Mouse (Mus musculus) heart, adult 8-10 months (tissue): Measurements from ENCODE around the gene Gramd1c. TPM values are rescaled to one million over a fixed set of nuclear protein-coding genes. Genes with fewer than 3 reads are reported as not detected.
A peak's percentile ranks its signal among the peaks of the same experiment; 100 is the strongest.

Experiments
- DNase-seq: peaks from one replicate; pipeline ENCODE4 v3.0.0; 2022; ENCODE audit warnings: low spot score
- total RNA-seq, 4 experiments: library from RNA; stranded (reverse); gene quantifications; 2 replicates each; pipeline ENCODE4 v1.2.4; 2022

Gene Gramd1c
- total RNA-seq = under 1 TPM; 0.35 to 0.79 (median 0.62) TPM

DNA sequence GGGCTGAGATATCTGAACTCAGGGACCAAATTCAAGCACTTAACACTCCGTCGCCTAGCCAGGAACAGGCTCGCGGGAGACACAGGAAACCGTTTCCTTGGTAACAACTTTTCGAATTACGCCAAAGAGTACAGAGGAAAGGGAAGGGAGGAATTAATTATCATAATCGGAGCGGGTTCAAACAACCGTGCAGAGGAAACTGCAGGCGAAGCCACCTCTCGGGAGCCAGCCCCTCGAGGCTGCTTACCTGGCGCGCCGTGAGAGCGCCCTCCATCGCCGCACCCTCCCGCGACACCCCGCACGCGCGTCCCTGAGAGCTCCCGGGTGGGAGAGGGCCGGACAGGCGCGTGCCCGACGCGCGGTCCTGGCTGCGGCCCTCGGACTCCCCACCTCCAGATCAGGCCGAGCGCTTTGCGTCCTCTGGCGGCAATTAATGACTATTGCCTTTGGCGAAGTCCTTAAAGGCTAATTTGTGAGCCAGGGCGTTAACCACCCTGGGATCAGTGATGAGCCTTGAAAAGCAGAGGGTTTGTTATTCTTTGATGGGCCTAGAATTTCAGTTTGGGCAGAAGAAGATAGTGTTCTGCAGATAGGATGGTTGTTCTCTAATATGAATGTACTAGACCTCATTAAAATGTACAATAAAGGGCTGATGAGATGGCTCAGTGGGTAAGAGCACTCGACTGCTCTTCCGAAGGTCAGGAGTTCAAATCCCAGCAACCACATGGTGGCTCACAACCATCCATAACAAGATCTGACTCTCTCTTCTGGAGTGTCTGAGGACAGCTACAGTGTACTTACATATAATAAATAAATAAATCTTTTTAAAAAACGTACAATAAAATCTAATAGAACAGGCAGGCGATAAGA lies at the start of gene Gramd1c:
Gene Gramd1c (minus strand): TSS at position 321 of the 870 bp plus-strand sequence.
- DNase-seq = peak; percentile 59

DNA sequence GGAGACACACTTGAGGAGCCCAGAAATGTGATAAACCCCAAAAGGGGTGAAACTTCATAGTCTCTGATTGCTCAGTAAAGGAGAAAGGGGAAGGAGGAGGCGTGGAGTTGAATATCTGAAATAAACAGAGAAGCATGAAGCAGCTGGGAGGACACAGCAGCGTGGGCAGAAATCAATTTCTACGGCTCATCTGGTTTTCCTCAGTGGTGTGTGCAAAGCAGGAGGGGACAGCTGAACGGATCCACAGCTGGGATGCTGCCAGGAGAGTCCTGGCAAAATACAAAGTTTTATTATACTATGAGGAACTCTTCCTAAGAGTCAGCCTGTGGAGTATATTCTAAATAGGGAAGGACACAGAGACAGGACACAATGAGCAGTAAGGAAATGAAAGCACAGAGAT lies 45.9 kb upstream of the Gramd1c start:
- DNase-seq = no peak

DNA sequence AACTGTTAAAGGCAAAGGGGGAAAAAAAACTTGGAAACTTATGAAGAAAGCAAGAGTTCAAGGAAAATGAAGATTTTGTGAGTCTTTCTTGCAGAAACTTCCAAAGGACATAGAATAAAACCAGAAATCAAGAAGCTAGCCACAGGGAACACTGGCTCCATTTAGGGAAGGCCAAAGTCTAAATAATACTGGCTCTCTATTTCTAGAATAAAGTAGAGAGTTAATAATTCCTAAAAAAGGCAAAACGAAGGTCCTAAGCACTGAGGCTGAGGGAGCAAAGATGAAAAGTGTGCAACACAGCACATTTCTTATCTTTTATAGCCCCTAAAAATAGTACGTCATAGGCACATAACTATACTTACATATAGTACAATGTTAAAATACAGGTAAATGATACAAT lies 42.1 kb upstream of the Gramd1c start:
- no peak for DNase-seq

DNA sequence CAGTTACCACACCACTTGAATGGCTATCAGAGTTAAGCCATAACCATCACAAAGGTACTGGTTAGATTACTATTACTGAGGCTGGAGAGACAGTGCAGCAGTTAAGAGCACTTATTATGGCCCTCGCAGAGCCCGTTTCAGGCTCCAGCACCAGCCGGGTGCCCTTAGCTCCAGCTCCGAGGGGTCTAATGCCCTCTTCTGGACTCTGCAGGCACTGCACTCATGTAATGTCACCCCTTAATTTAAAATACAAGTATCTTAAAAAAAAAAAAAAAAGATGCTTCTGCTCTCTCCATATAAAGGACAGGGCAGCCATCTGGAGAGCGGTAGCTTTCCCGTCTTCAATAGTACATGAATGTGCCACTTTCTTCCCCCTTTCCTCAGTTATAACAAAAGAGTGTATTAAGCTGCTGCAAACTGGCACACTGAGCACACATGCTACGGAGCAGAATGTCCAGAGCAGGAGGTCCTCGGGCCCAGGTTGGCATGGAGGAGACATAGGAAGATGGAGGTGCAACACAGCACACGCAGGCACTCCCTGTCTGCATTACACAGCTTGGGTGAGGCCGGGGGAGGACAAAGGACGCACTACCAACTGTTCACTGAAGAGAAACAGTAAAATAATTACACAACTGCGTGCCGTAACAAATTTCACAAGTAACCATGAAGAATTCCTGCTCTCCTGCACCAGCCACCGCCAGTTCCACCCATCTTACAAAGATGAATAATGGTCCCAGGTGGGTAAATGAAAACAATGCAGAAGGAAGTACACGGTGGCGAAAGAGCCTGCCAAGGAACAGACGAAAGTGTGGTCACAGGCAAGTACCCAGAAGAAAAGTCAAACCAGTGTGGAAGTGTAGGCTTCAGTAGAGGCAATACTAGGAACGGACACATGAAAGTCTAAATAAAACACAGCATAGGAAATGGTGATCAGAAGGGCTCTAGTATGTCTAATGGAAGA lies 40.9 kb upstream of the Gramd1c start:
- DNase-seq = no peak

DNA sequence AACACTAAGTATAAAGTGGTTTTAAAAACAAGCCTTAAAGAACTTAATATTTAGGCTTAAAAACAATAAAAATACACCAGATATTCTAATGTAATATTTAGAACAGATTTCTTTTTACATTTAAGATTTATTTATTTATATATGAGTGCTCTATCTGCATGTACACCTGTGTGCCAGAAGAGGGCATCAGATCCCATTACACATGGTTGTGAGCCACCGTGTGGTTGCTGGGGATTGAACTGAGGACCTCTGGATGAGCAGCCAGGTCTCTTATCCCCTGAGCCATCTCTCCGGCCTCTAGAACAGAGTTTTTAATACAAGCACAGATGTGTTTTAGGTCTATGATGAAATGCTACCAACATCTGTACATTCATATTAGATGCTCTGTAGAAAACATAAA lies 39.8 kb upstream of the Gramd1c start:
- DNase-seq = no peak

DNA sequence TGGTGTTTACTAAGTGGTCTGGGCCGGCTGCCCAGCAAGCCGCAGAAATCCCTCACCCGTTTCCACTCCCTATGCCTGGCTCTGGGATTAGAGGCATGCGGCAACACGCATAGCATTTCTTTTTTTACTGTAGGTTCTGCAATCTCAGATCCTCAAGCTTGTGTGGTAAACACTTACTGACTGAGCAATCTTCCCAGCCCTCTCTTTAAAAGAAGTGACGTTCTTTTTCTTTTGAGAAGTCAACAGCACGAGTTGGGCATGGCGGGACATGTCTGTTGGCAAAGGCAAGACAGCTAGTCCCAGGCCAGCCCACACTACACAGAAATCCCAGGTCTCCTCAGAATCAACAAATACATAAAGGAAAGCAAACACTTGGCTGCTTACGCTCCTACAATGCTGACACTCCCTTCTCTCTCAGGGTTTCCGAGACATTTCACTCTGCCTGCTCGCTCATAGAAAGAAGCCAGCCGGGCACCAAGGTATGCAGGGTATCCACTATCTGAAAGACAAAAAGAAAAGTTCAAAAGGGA lies 38.1 kb upstream of the Gramd1c start:
- DNase-seq = no peak

DNA sequence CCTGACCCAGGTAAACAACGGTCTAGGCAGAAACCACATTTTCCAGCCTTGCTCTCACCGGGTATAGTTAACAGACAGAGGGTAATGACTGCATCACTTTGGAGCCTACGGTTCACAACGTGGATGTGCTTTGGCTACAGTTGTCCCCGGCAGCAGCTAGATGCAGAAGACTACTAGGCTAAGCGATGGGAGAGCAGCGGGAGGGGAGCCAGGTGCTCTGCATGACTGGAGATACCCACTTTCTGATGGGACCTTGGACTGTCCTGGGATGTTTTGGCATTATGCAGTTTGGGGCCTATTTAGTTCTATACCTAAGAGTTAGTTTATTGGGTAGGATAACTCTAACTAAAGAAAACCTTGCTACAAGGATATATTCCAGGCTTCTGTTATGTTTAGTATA lies 36.2 kb upstream of the Gramd1c start:
- DNase-seq = no peak

DNA sequence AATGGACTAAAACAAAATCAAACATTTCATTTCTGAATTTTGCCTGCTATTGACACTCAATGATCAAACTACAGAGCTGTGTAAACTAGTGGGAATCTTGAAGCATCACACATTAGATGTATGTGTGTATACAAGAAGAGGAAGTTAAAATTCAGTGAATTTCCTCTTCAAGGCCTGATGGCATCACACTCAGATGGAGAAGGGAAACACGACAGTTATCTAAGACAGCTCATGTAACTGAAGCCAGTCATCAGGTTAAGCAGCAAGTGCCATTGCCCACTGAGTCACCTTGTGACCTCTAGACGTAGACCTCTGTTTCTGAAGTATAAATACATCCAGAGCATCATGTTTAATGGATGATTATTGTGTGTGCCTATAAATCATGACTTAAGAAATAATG lies 24.5 kb upstream of the Gramd1c start:
- DNase-seq = no peak

DNA sequence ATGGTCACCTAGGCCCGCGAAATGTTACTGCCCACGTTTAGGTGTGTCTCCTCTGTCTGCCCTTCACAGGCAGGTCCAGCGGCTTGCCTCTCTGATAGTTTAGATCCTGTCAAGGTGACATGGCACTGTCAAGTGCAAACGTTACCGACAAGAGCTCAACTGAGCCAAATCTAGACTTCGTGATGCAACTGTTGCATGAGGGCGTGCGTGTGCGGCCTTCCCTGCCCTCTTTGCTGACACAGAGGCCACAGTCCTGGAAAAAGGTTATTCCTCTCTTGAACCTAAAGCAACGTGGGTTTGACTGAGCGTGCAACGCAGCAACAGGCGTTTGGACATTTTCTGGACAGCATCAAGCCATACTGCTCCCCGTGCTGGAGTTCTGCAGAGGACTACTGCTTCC lies 1.8 kb downstream of the Gramd1c start:
- no peak for DNase-seq

DNA sequence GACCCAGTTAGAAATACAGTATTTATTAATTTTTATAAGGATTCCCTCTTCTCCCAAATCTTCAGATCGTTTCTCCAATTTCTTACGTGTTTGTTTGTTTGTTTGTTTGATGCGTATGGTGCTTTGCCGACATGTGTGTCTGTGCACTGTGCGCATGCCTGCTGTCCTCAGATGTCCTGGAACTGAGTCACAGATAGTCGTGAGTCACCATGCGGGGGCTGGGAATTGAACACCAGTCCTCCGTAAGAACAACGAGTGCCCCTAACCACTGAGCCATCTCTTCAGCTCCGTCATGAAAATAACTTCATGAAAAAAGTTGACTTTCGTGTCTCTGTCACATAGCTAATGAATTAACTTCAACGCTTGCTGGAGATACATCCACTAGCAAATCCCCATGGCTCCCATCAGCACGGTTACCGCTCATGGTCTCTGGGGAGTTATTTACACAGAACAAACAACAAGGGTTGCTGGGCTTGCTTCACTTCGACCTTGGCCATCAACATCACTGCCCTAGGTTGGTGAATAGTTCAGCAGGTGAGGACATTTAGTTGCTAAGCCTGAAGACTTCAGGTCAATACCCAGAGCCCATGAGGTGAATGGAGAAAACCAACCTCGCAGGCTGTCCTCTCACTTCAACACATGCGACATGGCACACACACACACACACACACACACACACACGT lies 2.4 kb downstream of the Gramd1c start:
- no peak for DNase-seq

DNA sequence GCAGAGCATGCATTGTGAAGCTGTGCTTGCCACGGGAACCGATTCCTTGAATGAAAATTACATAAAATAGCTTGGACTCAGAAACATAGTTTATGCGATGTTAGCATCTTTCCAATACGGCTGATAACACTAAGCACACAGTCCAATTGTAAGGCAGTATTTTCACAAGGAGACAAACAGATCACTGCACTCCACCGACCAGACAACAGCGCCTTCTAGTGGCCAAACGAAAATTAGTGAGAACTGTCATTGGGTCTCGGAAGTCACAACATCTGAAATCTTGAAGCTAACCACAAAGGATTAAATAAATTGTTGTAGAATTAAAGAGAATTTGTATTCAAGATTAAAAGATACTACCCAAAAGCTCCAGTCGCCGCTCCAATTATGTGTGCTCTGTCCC lies 4.4 kb downstream of the Gramd1c start:
- peak; percentile 69 for DNase-seq

DNA sequence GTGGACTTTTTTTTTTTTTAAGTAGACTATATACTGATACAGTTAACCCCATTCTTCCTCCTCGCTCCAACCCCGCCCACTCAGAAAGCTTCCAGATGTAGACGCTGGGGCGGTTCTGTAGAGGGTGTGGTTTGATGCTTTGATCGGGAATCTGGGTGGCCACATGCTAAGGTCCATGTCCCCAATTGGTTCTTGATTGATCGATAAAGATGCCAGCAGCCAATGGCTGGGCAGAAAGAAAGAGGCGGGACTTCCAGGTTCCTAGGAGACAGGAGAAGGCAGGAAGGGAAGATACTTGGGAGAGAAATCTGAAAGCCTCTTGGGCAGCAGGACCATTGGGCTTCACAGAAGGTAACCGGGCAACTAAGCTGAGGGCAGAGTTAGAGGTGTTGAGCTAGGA lies 7.4 kb downstream of the Gramd1c start:
- DNase-seq = no peak

DNA sequence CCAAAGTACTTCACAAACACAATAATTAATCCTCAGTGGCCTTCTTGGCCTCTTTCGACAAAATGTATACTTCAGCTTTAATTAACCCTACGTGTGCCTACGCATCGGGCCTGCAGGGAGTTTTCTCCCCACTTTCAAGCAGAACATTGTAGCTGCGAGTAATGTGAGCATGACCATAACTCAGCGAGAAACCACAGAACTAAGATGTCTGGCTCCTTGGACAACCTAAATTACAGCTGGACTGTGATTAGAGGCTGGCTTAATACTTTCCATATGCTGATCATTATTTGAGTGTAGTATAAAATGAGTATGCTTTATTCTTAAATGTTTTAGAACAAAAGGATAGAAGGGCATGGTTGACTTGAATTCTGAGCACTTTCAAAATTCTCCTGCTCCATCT lies 9.9 kb downstream of the Gramd1c start:
- no peak for DNase-seq

DNA sequence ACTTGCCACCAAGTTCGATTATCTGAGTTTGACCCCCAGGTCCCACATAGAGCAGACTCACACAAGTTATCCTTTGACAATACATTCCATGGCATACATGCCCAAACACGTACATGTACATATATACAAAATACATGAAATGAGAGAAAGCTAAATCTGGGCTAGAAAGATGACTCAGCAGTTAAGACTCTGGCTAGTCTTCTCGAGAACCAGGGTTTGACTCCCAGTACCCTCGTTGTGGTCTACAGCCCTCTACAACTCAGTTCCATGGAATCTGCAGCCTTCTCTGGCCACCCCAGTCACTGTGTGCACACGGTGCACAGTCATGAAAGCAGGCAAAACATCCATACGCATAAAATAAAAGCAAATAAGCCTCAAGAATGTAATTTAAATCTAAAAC lies 10.8 kb downstream of the Gramd1c start:
- no peak for DNase-seq

DNA sequence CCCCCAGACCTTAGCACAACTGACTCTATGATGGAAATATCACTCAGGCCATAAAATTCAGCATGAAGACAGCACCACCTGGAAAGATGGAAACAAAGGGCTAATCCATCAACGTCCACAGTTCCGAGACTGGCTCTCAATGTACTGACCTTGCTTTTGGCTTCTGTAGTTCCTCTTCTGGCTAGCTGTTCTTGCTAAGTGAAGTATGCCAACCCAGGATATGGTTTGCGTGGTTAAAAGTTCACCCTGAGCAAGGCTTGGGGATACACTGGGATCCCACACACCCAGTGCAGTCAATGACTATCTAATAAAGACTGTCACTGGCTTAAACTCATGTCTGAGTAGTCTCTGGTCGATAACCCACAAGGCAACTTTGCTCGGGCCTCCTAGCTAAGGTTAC lies 13.0 kb downstream of the Gramd1c start:
- DNase-seq = no peak

DNA sequence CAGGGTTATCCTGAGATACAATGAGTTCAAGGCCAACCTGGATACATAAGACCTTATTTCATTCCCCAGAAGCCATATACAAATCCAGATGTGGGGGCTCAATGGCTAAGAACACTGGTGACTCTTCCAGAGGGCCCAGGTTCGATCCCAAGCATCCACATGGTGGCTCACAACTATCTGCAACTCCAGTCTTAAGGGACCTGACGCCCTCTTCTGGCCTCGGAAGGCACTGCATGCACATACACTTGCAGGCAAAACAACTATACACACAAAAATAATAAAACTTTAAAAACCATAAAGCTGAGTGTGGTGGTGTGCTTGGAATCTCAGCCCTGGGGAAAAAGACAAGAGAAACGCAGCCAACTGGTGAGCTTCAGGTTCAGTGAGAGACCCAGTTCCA lies 24.0 kb downstream of the Gramd1c start:
- DNase-seq = no peak

DNA sequence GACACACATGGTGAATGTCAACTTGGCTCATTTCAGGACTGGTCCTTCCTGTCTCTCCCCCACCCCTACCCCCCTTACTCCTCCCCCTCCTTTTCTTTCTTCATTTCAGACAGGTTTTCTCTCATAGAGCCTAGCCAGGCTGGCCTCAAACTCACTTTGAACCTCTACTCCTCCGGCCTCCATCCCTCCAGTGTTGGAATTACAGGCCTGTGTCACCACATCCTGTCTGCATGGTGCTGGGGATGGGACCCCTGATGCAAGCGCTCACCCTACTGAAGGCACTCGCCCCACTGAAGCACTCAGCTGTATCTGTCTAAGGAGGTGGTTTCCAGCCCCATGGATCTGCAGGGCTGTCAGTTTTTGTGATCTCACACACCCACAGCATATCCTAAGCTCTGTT lies 27.9 kb downstream of the Gramd1c start:
- no peak for DNase-seq

DNA sequence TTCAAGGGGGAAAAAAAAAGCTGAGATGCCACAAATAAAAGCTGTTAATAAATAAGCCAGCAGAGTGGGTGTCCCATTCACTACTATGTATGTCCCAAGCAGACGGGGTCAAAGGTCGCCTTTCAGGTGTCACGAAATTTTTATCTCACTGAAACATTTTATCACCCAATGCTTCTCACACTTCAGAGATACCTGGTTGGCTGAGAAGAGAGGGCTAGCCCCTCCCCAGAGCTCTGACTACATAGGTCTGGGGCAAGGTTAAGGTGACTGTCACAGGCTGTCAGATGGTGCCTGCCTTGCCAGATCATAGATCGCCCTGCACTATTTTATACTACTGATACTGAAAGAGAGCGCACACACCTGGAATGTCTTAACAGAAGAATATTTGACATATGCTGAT lies 29.8 kb downstream of the Gramd1c start:
- DNase-seq = no peak

DNA sequence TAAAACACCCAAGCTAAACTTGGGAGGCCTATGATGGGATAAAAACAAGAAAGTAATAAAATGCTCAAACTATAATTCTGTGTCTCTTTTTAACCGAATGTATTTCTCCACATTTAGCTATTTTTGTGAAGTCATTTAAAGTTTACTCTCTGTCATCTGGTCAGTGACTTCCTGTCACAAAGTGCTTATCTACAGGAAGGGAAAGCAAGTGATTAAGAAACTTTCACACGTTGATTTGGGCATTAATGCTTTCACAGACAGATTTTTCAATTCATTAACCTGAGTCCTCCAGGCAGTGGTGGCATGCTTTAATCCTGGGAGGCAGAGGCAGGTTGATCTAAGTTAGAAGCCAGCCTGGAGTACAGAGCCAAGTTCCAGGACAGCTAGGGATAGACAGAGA lies 33.9 kb downstream of the Gramd1c start:
- DNase-seq = no peak

DNA sequence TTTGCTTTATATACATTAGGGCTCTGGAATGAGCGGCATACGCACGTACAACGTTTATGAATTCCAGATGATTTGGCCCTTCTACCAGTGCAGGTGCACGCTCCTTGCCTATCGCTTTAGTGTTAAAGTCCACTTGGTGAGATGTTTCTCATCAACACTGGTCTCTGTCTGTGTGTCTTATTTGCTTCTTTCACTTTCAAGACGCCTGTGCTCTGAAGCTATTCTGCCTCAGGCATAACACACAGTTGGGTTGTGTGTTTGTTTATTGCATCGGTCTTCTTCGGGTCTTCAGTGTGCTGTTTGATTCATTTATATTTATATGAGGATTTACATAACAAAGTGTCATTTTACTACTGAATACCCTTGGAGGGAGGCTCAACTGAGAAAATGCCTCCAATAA lies 36.3 kb downstream of the Gramd1c start:
- DNase-seq = no peak

DNA sequence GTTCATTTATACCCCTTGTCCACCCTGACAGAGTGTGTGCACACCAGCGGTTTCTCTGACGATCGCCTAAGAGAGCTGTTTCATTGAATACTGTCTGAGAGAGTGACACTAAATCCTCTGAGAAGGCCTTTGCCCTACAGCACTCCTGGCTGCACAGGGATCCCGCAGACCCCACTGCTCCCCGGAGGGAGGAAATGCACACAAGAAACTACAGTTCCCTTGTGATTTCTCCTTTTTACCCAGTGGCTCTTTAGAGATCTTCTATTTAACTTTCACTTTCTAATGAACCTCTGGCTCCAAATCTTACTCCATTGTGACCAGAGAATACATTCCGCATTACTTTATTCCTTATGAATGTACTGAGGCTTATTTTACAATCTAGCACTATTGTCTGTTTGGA lies 36.9 kb downstream of the Gramd1c start:
- DNase-seq = no peak

DNA sequence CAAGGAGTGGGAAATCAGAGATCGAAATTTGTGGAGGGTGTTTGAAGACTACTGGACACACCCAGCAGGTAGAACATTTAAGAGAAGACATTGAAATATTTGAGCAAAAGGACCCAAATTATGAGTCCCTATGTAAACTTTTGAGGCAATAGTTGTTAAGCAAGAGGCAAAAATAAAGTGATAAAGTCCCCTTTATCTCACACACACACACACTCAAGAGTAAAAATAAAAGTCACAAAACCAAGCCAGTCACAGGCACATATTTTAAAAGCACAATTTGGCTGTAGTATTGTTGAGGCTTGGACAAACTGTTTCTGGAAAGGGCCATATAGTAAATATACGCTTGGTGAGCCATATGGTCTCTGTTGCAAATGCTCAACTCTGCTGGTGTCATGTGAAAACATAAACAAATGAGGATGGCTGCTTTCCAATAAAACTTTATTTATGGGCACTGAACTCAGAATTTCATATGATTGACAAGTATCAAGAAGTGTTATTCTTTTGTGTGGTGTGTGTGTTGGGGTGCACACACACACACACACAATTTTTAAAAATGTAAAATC lies 44.1 kb downstream of the Gramd1c start:
- no peak for DNase-seq
